Mouse (Mus musculus): ENCODE measurements around the gene Rin2.

Gene Rin2

GRCm38 (mm10) chr2:145736543-145736942 is 61.5 kb downstream of the Rin2 start:
- no peak for DNase-seq

GRCm38 (mm10) chr2:145737196-145737595 is 62.2 kb downstream of the Rin2 start:
- DNase-seq, result no peak

- DNase-seq, result no peak
These were observed 65.7 kb downstream of the Rin2 start for GRCm38 (mm10) chr2:145740729-145741128.

GRCm38 (mm10) chr2:145742795-145743710 is 68.0 kb downstream of the Rin2 start:
- DNase-seq, result no peak

GRCm38 (mm10) chr2:145746406-145746805 is 71.4 kb downstream of the Rin2 start:
- no peak for DNase-seq

- no peak for DNase-seq
These were observed 74.6 kb downstream of the Rin2 start for GRCm38 (mm10) chr2:145749645-145750044.

GRCm38 (mm10) chr2:145752572-145752971 is 77.6 kb downstream of the Rin2 start:
- no peak for DNase-seq

GRCm38 (mm10) chr2:145753973-145754372 is 79.0 kb downstream of the Rin2 start:
- DNase-seq, result no peak

GRCm38 (mm10) chr2:145755864-145756822 is 81.1 kb downstream of the Rin2 start:
- no peak for DNase-seq

- DNase-seq, result no peak
These were observed 85.1 kb downstream of the Rin2 start for GRCm38 (mm10) chr2:145760121-145760520.

- no peak for DNase-seq
These were observed 86.4 kb downstream of the Rin2 start for GRCm38 (mm10) chr2:145761436-145761835.

- DNase-seq, result no peak
These were observed 94.9 kb downstream of the Rin2 start for GRCm38 (mm10) chr2:145769964-145770363.

GRCm38 (mm10) chr2:145770730-145771536 is 95.9 kb downstream of the Rin2 start:
- no peak for DNase-seq

- peak in 1 of 2 experiments; percentile 69 for DNase-seq
These were observed 108.2 kb downstream of the Rin2 start for GRCm38 (mm10) chr2:145783247-145783646.

- no peak for DNase-seq
These were observed 109.4 kb downstream of the Rin2 start for GRCm38 (mm10) chr2:145784246-145784935.

GRCm38 (mm10) chr2:145784964-145785363 is 109.9 kb downstream of the Rin2 start:
- DNase-seq, result no peak

- DNase-seq, result peak; percentile 81 to 82
These were observed 111.0 kb downstream of the Rin2 start for GRCm38 (mm10) chr2:145785758-145786617.

GRCm38 (mm10) chr2:145786618-145786932 is 111.6 kb downstream of the Rin2 start:
- peak in 1 of 2 experiments; percentile 64 for DNase-seq

GRCm38 (mm10) chr2:145787486-145787885 is 112.5 kb downstream of the Rin2 start:
- peak; percentile 78 to 89 for DNase-seq

- peak; percentile 48 to 65 for DNase-seq
These were observed 113.7 kb downstream of the Rin2 start for GRCm38 (mm10) chr2:145788562-145789346.

All from kidney, adult 8-10 months (tissue).